Mouse (Mus musculus): ENCODE measurements at regions not wholly inside any gene's neighbourhood (a gene's known extent, or its start where the extent isn't known, plus 50 kb on each side); places are given as distances from the start of the nearest gene placed in this dataset.

- H3K36me3 ChIP-seq (ENCODE audit: control insufficient read depth, insufficient read depth) = no peaks in the 10 kb centered on the region
- no peaks in the 10 kb centered on the region for H3K27me3 ChIP-seq (ENCODE audit: control insufficient read depth, insufficient read depth, insufficient read length)
- no peaks in the 10 kb centered on the region for H3K79me3 ChIP-seq (ENCODE audit: low read depth)
- H3K79me2 ChIP-seq (ENCODE audit: control insufficient read depth, insufficient read depth) = no peaks in the 10 kb centered on the region
- no peak overlapping the region for H3ac ChIP-seq (ENCODE audit: control insufficient read depth, insufficient read length, low read depth)
- TF ChIP-seq CEBPB (IDR thresholded peaks at IDR 0.05; ENCODE audit: low read depth) = no peak
- no peak for TF ChIP-seq FOSL1 (IDR thresholded peaks at IDR 0.05; ENCODE audit: insufficient read depth, low read length, poor library complexity, severe bottlenecking)
- no peak for TF ChIP-seq MYOG (IDR thresholded peaks at IDR 0.05; ENCODE audit: control insufficient read depth, extremely low read depth, insufficient read length)
- no peak for TF ChIP-seq CTCF (IDR thresholded peaks at IDR 0.05; ENCODE audit: control insufficient read depth, insufficient read depth, insufficient read length)
- no peak for TF ChIP-seq MAX (IDR thresholded peaks at IDR 0.05)
- no peak for TF ChIP-seq MYOD1 (IDR thresholded peaks at IDR 0.05; ENCODE audit: control insufficient read depth, insufficient read length, low read depth)
- TF ChIP-seq USF1 (IDR thresholded peaks at IDR 0.05; ENCODE audit: low read depth) = no peak
- no peak overlapping the region for H3K4me3 ChIP-seq (ENCODE audit: insufficient read depth, poor library complexity, severe bottlenecking)
Observed at GRCm38 (mm10) chr11:57958233-57958632, 50.6 kb upstream of the Larp1 start.

GRCm38 (mm10) chr11:57956909-57957308 is 52.0 kb upstream of the Larp1 start:
- Histone ChIP-seq H3K79me2 (ENCODE audit: control insufficient read depth, insufficient read depth) (no peaks in the 10 kb centered on the region), H3K79me3 (ENCODE audit: low read depth) (no peaks in the 10 kb centered on the region), H3K36me3 (ENCODE audit: control insufficient read depth, insufficient read depth) (no peaks in the 10 kb centered on the region), H3ac (ENCODE audit: control insufficient read depth, insufficient read length, low read depth) (no peak overlapping the region), H3K27me3 (ENCODE audit: control insufficient read depth, insufficient read depth, insufficient read length) (no peaks in the 10 kb centered on the region), H3K4me3 (ENCODE audit: insufficient read depth, poor library complexity, severe bottlenecking) (no peak overlapping the region)
- TF ChIP-seq MYOD1 (IDR thresholded peaks at IDR 0.05; ENCODE audit: control insufficient read depth, insufficient read length, low read depth) (no peak), CTCF (IDR thresholded peaks at IDR 0.05; ENCODE audit: control insufficient read depth, insufficient read depth, insufficient read length) (no peak), FOSL1 (IDR thresholded peaks at IDR 0.05; ENCODE audit: insufficient read depth, low read length, poor library complexity, severe bottlenecking) (no peak)

- Histone ChIP-seq H3K36me3 (ENCODE audit: control insufficient read depth, insufficient read depth) (no peaks in the 10 kb centered on the region), H3K27me3 (ENCODE audit: control insufficient read depth, insufficient read depth, insufficient read length) (no peaks in the 10 kb centered on the region), H3ac (ENCODE audit: control insufficient read depth, insufficient read length, low read depth) (no peak overlapping the region), H3K4me3 (ENCODE audit: insufficient read depth, poor library complexity, severe bottlenecking) (no peak overlapping the region), H3K79me2 (ENCODE audit: control insufficient read depth, insufficient read depth) (no peaks in the 10 kb centered on the region), H3K79me3 (ENCODE audit: low read depth) (no peaks in the 10 kb centered on the region)
- TF ChIP-seq CEBPB (IDR thresholded peaks at IDR 0.05; ENCODE audit: low read depth) = no peak
- no peak for TF ChIP-seq CTCF (IDR thresholded peaks at IDR 0.05; ENCODE audit: control insufficient read depth, insufficient read depth, insufficient read length)
- no peak for TF ChIP-seq MYOD1 (IDR thresholded peaks at IDR 0.05; ENCODE audit: control insufficient read depth, insufficient read length, low read depth)
- no peak for TF ChIP-seq FOSL1 (IDR thresholded peaks at IDR 0.05; ENCODE audit: insufficient read depth, low read length, poor library complexity, severe bottlenecking)
- no peak for TF ChIP-seq MAX (IDR thresholded peaks at IDR 0.05)
- TF ChIP-seq USF1 (IDR thresholded peaks at IDR 0.05; ENCODE audit: low read depth) = no peak
- TF ChIP-seq MYOG (IDR thresholded peaks at IDR 0.05; ENCODE audit: control insufficient read depth, extremely low read depth, insufficient read length) = no peak
Observed at GRCm38 (mm10) chr11:57956076-57956475, 52.8 kb upstream of the Larp1 start.

- TF ChIP-seq MYOD1 (IDR thresholded peaks at IDR 0.05; ENCODE audit: control insufficient read depth, insufficient read length, low read depth) = no peak
- no peaks in the 10 kb centered on the region for H3K36me3 ChIP-seq (ENCODE audit: control insufficient read depth, insufficient read depth)
Observed at GRCm38 (mm10) chr11:57955476-57955875, 53.4 kb upstream of the Larp1 start.

GRCm38 (mm10) chr11:57954510-57955184 is 54.2 kb upstream of the Larp1 start:
- H3ac ChIP-seq (ENCODE audit: control insufficient read depth, insufficient read length, low read depth) = no peak overlapping the region
- no peaks in the 10 kb centered on the region for H3K36me3 ChIP-seq (ENCODE audit: control insufficient read depth, insufficient read depth)
- no peak for TF ChIP-seq CTCF (IDR thresholded peaks at IDR 0.05; ENCODE audit: control insufficient read depth, insufficient read depth, insufficient read length)
- no peak for TF ChIP-seq MYOD1 (IDR thresholded peaks at IDR 0.05; ENCODE audit: control insufficient read depth, insufficient read length, low read depth)
- no peak for TF ChIP-seq USF1 (IDR thresholded peaks at IDR 0.05; ENCODE audit: low read depth)
- TF ChIP-seq CEBPB (IDR thresholded peaks at IDR 0.05; ENCODE audit: low read depth) = no peak
- TF ChIP-seq FOSL1 (IDR thresholded peaks at IDR 0.05; ENCODE audit: insufficient read depth, low read length, poor library complexity, severe bottlenecking) = no peak
- TF ChIP-seq MAX (IDR thresholded peaks at IDR 0.05) = no peak
- TF ChIP-seq MYOG (IDR thresholded peaks at IDR 0.05; ENCODE audit: control insufficient read depth, extremely low read depth, insufficient read length) = no peak
- no peak overlapping the region for H3K4me3 ChIP-seq (ENCODE audit: insufficient read depth, poor library complexity, severe bottlenecking)
- H3K79me3 ChIP-seq (ENCODE audit: low read depth) = no peaks in the 10 kb centered on the region
- H3K79me2 ChIP-seq (ENCODE audit: control insufficient read depth, insufficient read depth) = no peaks in the 10 kb centered on the region
- H3K27me3 ChIP-seq (ENCODE audit: control insufficient read depth, insufficient read depth, insufficient read length) = no peaks in the 10 kb centered on the region

More at GRCm38 (mm10) chr11:57955476-57955875, 53.4 kb upstream of the Larp1 start:
- no peak overlapping the region for H3K4me3 ChIP-seq (ENCODE audit: insufficient read depth, poor library complexity, severe bottlenecking)
- H3K27me3 ChIP-seq (ENCODE audit: control insufficient read depth, insufficient read depth, insufficient read length) = no peaks in the 10 kb centered on the region
- no peaks in the 10 kb centered on the region for H3K79me3 ChIP-seq (ENCODE audit: low read depth)
- no peak overlapping the region for H3ac ChIP-seq (ENCODE audit: control insufficient read depth, insufficient read length, low read depth)
- no peaks in the 10 kb centered on the region for H3K79me2 ChIP-seq (ENCODE audit: control insufficient read depth, insufficient read depth)

- Histone ChIP-seq H3K27me3 (ENCODE audit: control insufficient read depth, insufficient read depth, insufficient read length) (no peaks in the 10 kb centered on the region), H3K79me3 (ENCODE audit: low read depth) (no peaks in the 10 kb centered on the region), H3K79me2 (ENCODE audit: control insufficient read depth, insufficient read depth) (no peaks in the 10 kb centered on the region), H3K4me3 (ENCODE audit: insufficient read depth, poor library complexity, severe bottlenecking) (no peak overlapping the region), H3ac (ENCODE audit: control insufficient read depth, insufficient read length, low read depth) (no peak overlapping the region), H3K36me3 (ENCODE audit: control insufficient read depth, insufficient read depth) (no peaks in the 10 kb centered on the region)
- TF ChIP-seq CEBPB (IDR thresholded peaks at IDR 0.05; ENCODE audit: low read depth) (no peak), MAX (IDR thresholded peaks at IDR 0.05) (no peak)
Observed at GRCm38 (mm10) chr11:57953694-57954093, 55.2 kb upstream of the Larp1 start.
